Mouse (Mus musculus) layer of hippocampus, adult 9-11 months (tissue): Measurements from ENCODE around the gene Zbtb7b.
"Not testable (repeated sequence)": the region's sequence is repeated elsewhere in the genome, so short reads cannot be mapped to it uniquely, and the experiment has no call there.

Experiments
- DNase-seq: peaks from one replicate; pipeline ENCODE4 v3.0.0; 2022

Zbtb7b gene

DNA sequence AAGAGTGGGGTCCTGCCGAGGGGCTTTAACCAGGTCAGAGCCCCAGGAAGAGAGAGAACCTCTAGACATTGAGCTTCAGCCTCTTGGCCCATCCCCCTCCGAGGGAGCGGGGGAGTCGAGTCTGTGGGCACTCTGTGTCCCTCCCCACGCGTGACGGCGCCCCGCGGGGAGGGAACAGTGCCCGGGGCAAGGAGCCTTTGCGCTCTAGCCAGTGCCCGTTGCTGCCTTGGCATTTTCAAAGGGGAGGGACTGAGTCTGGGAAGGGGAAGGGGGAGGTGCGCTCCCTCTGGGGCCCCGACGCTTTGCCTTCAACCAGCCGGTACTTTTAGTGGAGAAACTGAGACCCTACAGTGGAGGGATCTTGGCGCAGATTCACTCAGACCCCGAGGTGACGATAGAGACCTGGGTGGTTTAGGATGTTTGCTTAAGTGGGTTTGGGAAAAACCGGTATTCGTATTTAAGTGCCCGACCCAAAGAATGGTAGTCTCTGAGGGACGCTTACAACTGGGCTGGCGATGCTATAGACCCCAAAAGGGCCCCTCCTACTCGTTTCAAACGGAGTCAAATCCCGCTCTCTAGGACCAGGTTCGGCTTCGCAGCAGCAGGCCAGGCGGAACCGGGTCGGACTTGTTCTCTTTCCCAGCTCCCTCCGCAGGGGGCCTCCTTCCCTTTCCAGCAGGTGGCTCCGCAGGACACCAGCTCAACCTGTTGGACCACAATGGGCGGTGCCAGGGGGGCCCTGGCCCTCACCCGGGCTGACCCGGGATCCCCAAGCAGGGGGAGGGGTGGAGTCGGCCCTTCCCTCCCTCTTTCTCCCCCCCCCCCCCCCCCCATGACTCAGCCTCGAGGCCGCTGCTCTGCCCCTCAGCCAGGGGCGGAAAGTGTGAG, at the start of gene Zbtb7b:
Gene Zbtb7b (minus strand): TSS at position 771 of the 888 bp plus-strand sequence.
- DNase-seq, result peak; percentile 76

DNA sequence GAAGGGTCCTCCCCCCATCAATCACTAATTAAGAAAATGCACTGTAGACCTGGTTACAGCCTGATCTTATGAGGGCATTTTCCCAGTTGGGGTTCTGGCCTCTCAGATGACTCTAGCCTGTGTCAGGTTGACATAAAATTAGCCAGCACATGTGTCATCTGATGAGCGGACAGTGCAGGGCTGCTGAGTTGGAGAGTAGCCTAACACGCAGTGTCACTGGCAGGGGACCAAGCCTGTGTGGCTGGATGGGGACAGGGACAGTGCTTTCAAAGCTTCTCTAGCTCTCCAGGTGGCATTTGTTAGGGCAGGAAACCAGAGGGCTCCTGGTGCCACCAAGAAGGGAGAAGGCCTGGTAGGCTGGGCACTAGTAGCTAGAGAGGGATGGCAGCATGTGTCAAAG, 46.1 kb upstream of the Zbtb7b start:
- DNase-seq, result no peak

DNA sequence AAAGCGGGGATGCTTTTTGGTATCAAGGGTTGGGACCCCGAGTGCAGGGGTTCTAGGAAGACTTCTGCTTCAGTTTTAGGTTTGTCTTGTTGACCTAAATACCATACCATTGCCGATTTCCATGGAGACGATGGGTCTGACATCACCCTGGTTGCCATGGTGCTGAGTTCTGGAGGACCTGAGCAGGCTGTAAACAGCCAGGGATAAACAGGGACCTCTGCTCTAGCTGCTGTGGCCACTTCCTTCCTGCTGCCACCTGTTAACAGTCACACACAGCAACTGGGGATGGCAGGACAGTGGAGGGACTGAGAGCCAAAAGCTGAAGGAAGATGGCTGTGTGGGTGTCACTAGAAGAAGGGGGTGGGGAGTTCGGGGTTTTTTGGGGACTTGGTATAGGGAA, 42.7 kb upstream of the Zbtb7b start:
- DNase-seq, result no peak

DNA sequence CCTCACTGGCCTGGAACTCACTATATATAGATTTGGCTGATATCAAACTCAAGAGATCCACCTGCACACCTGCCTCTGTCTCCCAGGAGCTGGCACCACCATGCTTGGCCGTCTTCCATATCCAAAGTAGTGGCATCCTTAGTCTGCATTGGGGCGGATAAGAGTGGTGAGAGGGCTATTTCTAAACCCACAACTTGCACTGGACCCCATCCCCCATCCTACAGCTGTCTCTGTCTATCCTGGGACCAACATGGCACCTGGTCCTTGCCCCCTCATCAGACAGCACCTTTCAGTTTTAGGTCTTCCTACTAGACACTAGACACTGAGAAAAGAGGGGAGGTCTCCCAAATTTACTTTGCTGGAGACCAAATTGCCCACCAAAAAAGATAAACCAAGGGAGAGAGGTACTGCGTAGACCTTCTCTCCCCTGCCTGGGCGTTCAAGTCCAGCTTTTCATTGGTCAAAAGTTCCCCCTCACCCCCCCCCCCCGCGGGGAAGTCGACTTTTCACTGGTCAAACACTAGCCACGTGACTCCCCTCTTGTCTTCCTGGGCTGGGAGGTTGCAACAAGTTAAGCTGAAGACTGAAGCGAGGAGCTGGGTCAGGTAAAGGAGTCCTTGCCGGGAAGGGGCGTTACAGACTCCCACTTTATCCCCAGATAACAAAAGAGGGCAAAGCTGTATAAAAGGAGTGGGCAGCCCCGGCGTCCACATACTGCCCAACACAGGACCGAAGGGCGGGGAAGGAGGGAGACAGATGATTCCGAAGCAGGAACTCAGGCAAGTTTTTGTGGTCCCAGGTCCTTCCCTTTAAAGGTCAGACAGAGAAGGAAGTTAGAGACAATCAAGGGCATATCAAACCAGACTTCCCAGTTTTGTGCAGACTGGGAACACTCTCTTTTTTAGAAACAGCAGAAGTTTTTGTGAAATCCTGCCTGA, 41.9 kb upstream of the Zbtb7b start, which contains the start of gene Pbxip1:
Gene Pbxip1 (plus strand): TSS at position 531 of the 938 bp plus-strand sequence.
- peak; percentile 56 for DNase-seq

DNA sequence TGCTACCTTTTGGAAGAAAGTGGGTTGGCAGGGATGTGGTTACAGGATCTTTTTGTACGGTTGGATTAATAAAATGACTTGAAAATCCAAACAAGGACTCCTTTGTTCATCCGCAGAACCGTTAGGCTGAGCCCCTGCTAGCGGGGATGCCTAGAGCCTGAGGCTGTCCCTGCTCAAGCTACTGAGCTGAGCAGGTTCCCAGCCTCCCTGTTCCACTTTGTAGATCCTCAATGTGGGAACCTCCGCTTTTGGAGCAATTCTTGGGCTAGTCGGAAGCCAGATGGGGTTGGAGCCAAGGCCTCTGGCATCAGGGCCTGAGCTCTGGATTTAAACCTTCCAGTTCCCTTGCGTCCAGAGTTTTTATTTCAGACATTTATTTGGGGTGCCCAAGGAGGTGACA, 40.5 kb upstream of the Zbtb7b start:
- DNase-seq, result no peak

DNA sequence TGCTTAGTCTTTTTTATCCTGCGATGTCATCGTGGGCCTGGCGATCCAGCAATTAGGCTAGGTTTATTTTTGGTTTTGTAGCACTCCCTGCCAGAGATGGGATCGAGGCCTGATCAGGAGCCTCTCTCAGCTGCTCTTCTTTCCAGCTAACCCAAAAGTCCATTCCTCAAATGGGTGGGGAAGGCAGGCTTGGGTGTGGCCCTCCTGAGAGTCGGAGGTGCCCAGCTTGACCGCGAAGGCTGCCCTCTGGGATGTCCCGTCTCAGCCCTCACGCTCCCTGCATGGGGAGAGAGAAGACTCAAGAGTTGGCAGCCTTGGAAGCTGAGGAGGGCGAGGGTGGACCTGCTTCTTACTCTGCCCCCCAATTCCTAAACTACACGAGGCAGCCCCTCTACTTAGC, 40.0 kb upstream of the Zbtb7b start:
- no peak for DNase-seq

DNA sequence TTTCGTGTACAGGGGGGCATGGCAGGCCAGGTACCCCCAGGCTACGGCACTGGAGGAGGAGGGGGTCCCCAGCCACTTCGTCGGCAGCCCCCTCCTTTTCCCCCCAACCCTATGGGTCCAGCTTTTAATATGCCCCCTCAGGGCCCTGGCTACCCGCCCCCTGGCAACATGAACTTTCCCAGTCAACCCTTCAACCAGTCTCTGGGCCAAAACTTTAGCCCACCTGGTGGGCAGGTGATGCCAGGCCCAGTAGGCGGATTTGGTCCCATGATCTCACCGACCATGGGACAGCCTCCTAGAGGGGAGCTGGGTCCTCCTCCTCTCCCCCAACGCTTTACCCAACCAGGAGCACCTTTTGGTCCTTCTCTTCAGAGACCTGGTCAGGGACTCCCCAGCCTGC, 38.0 kb upstream of the Zbtb7b start:
- DNase-seq, result no peak

DNA sequence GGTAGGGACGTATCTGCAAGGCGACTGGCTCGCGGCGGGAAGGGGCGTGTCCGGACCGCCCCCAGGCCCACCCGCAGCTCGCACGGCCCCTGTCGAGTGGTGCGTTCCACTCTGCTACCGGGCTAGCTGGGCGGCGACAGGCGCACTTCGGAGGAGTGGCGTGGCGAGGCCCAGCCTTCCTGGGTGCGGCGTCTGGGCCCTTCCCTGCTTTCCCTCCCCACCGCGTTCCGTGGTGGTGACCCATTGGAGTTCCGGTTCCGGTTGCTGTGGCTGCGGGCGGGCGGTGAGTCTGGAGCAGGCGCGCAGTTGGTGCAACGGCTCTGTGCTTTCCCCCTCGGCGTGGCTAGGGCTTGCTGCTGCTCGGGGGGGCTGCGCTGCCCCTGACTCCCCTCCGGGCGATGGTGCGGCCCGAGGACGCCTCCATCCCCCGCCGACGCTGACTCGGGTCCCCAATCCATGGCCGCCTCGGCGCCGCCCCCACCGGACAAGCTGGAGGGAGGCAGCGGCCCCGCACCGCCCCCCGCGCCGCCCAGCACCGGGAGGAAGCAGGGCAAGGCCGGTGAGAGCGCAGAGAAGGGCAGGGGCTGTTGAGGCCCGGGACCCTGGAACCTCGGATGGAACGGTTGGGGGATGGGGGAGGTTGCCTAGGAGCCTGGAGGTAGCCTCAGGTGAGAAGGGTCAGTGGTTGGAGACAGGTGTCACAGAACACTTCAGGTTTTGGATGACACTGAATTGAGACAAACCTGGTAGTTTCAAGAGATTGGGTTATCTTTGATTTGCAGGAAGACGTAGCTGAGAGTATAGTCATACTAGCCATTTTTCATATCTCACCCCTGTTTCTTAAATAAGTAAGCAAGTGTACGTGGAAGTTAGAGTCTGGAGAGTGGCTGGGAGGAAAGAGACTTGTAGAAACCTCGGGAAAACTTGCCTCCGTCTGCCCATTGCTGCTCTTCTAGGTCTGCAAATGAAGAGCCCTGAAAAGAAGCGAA, 35.9 kb upstream of the Zbtb7b start, which contains the start of gene Pygo2:
Gene Pygo2 (plus strand): TSS at position 44 of the 989 bp plus-strand sequence.
- peak; percentile 98 for DNase-seq

DNA sequence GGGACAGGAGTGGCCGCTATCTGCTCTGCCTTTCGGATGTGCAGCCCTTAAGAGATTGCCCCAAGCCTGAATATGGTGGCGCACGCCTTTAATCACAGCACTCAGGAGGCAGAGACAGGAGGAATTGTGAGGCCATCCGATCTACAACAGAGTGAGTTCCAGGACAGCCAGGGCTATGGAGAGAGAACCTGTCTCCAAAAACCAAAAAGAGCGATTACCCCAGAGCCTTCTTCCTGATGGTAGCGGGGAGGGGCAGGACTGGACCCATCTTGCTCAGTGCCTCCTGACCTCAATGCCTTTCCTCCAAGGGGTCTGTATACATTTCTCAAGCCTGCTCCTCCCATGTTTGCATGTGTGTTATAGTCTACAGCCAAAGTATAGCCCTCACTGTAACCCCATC, 34.4 kb upstream of the Zbtb7b start:
- DNase-seq, result not testable (repeated sequence)

DNA sequence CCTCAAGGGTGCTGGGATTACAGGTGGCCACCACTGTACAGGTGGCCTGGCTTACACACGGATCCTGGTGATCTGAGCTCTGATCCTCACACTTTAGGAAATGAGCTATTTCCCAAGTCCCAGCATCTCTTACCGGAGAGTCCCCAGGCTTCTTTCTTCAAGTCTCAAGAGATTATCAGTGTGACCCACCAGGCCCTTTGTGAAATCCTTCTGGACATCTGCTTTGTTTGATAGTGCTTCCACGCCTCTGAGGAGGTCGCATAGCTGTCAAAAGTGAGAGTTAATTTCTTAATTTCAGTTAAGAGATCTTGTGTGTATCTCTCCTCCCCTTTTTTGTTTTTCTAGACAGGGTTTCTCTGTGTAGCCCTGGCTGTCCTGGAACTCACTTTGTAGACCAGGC, 31.3 kb upstream of the Zbtb7b start:
- DNase-seq, result no peak

DNA sequence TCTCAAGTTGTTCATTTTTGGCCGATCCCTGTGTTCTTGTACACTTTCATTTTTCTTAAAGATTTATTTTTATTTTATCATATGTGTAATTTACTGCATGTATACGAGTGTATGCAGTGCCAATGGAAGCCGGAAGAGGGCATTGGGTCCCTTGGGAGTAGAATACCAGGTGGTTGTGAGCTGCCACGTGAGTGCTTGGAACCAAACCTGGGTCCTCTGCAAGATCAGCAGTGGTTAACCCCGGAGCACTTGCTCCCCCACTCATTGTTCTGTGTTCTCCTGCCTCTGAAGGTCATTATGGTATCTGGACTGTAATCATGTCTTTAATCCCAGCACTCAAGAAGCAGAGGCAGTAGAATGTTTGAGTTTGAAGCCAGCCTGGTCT, 30.6 kb upstream of the Zbtb7b start:
- no peak for DNase-seq

DNA sequence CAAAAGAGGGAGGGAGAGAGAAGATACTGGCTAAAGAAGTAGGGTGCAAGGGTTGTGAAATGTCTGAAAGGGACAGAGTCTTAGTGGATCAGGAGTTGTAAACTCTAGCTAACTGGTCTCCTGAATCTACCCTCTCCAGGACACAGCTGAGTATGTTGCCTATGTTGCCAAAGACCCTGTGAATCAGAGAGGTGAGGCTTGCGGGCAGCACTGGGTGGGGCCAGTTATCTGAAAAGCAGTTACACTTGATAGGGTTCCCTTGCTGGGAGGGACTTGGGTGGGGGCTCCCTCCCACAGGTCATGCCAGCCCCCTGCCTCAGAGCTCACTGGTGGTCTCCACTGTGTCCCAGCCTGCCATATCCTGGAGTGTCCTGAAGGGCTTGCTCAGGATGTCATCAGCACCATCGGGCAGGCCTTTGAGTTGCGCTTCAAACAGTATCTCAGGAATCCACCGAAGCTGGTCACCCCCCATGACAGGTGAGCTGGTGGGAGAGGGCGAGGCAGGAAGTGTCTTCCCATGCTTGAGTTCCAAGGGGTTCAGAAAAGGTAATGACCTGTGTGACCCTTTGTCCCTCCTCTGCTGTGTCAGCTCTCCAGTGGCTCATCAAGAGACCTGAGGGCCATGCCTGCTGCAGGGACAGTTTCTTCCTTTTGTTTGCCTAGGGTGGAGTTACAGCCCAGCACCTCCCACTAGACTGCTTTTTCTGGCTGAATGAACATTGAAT, 30.0 kb upstream of the Zbtb7b start:
- DNase-seq, result no peak

DNA sequence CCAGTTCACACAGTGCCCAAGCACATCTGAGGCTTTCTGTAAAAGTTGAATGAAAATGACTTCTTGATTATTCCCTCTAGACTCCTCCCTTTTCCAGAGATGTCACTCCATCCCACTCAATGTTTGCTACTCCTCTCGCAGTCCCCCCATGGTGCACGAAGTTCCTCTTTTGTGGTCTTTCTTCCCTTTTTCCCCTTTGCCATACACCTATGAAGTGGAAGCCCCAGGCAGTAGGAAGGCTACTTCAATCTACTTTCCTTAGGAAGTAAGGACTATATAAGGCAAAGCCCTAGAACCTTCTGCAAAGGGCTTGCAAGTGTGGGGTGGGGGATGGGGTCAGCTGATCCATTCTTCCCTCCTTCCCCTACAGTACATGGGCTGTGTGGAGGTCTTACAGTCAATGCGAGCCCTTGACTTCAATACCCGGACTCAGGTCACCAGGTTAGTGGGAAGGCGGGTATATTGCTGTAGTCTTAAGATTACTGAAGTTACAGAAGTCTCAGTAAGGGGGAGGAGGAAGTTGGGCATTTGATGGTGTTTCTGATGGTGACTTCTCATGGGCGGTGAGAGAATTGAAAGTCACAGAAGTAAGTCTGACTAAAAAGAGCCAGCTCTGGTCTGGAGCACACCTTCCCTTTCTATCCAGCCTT, 28.1 kb upstream of the Zbtb7b start:
- DNase-seq, result no peak

DNA sequence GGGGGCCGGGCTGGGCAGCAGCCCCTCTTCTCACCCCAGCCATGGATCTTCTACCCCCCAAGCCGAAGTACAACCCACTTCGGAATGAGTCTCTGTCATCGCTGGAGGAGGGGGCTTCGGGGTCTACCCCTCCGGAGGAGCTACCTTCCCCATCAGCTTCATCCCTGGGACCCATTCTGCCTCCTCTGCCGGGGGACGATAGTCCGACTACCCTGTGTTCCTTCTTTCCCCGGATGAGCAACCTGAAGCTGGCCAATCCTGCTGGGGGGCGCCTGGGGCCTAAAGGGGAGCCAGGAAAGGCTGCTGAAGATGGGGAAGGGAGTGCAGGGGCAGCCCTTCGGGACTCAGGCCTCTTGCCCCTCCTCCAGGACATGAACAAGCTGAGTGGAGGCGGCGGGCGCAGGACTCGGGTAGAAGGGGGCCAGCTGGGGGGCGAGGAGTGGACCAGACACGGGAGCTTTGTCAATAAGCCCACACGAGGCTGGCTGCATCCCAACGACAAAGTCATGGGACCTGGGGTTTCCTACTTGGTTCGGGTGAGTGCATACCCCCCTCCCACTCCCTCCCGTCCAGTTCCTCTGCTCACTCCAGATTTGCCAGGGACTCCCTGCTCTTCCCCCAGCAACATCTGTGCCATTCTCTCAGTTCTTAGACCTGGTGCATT, 27.4 kb upstream of the Zbtb7b start:
- no peak for DNase-seq

DNA sequence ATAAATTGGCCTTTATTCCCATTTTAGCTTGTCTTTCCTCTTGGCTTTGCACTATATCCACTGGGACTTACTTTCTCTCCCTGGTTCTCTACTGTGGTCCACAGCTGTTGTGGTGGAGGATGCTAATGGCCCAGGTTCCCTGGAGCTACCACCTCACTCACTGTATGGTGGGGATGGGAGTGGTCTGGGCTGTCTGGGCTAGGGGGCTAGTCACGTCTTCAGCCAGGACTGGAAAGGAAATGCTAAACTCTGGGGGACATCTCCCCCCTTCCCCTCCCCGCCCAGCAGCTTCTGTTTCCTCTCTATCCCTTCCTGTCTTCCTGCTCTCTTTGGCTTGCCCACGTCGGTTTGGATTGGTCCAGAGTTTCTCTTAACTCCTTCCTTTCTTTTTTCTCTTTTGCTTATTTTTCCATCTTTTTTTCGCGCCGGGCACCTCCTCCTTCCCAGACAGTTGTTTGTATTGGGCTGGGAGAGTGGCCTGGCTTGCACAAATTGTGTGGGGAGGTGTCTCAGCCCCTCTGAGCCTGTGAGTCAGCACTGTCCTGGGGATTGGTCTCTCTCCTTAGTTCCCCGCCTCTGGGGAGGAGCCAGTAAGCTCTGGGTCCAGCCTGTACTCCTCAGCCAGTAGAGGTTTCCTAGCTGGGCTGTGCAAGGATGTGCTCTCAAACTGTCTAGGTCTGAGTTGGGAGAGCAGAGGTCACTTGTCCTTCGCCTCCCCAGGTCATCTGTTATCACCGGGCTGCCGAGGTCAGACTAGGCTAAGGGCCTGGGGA, 26.6 kb upstream of the Zbtb7b start:
- DNase-seq, result peak; percentile 83

DNA sequence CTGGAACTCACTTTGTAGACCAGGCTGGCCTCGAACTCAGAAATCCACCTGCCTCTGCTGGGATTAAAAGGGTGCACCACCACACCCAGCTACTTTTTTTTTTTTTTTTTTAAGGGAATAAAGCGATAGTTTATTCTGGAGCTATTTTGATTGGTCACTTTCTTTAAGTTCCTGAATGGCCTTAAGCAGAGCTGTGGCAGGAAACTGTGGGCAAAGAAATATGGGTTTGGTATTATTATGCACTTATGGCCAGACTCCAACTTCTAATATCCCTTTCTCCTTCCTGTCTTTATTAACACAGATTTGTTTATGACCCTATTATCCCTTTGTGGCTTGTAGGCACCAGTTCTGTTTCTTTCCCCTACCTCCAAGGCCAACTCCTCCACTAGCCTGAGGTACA, 25.8 kb upstream of the Zbtb7b start:
- no peak for DNase-seq

DNA sequence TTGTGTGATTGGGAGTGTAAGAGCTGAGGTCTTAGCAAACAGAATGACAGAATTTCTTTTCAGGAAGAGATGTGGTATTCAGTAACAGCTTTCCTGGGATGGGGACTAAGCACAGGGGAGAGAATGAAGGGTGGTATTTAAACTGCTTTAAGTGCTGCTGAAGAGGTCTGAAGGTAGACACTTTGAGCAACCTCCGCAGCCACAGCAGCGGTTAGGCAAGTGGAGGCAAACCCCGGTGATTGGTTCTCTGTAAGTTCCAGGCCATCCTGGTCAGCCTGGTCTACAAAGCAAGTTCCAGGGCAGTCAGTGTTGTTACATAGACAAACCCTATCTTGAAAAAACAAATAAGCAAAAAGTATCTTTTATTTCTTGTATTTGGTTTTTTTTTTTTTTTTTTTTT, 25.4 kb upstream of the Zbtb7b start:
- no peak for DNase-seq

DNA sequence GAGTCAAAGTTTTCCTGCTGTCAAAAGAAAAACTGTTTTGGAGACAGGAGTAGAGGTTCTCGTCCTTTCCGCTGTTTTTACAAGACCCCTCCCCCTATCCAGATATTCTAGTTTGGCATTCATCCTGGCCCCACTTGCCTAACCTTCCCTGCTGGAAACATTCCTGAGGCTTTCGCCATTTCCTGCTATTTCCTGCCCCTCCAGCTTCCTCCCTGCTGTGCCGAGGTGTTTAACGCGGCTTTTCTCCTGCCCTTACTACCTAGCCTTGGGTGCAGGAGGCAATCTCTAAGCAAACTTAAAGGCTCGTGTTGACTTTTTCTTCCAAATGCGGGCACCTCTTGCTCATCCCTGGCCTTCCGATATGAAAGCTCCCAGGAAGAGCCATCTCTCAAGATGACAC, 25.0 kb upstream of the Zbtb7b start:
- DNase-seq, result no peak

DNA sequence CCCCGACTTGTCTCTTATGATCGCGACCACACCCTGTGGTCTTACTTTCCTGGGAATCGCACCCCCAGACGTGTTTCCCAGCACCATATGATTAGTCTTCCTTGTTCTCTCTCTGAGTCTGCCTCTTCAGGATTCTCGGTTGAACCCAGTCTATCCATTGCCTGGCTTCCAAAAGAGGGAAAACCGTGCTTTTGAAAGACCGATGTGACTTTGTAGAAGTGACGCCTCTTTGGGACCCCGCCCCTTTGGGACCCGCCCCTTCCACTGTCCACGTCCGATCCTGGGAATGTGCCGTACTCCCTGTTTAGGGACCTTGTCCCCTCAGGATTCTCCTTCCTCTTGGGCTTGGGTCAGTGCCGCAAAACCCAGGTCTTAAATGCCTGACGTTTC, 24.3 kb upstream of the Zbtb7b start:
- no peak for DNase-seq
